Mouse (Mus musculus): ENCODE results near the gene Treh. TPM values are rescaled to one million over a fixed set of nuclear protein-coding genes. Genes with fewer than 3 reads are reported as not detected.

Gene Treh
- polyA plus RNA-seq, 1 experiment from 2014 or later, result not detected

DNA sequence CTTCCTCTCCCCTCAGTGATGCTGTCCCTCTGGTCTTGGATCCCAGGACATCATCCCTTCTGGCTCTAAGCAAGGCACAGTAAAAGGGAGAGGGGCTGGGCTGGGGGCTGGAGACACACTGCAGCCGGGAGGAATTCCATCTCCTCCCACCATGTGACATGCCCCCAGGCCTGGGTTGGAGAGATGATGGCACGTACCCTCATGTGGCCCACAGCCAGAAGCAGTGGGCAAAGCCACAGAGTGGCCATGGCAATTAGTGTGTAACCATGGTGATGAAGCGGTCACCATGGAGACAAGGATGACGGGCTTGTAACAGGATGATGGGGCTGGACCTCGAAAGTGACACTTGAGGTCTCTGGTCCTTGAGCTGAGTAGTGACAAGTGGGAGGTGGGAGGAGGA is 13.6 kb downstream of the Treh start:
- Histone ChIP-seq H3K9me3 (ENCODE audit: control insufficient read depth, low read length) (no peaks in the 10 kb centered on the region), H3K36me3 (ENCODE audit: control insufficient read depth, insufficient read depth, low read length) (peaks cover 30% of the 10 kb centered on the region), H3K4me1 (replicated peaks; ENCODE audit: control insufficient read depth, insufficient read depth, low read length) (no peaks in the 10 kb centered on the region), H3K4me3 (ENCODE audit: low read depth, low read length) (no peak overlapping the region), H3K4me2 (ENCODE audit: low read length) (no peak overlapping the region), H3K27me3 (replicated peaks; ENCODE audit: control insufficient read depth, insufficient read depth, low read length) (no peaks in the 10 kb centered on the region), H3K9ac (ENCODE audit: low read length) (no peak overlapping the region), H3K27ac (ENCODE audit: low read depth) (no peak overlapping the region)
- DNase-seq (ENCODE audit: low spot score), result no peak
- 74% methylated on average over 5 of the region's 5 CpGs for WGBS
- ATAC-seq (replicated peaks; ENCODE audit: low FRiP score, low TSS enrichment, low read depth), result no peak

DNA sequence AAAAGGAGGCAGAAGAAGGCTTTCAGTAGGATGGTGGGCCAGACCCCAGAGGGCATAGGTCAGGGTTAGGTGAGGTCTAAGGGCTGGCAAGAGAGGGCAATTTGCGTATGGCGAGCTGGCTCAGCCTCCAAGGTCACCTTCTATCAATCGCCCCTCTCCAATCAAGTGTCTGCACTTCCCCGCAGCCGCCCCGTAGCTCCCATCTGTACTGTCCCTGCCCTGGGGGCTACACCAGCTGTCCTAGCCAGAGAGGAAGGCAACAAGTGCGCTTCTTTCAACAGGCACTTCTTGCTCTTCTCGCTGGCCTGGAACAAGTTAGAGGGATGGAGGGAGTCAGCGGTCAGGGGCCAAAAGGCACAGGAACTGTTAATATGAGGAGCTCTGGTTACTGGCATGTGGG is 15.0 kb downstream of the Treh start:
- 76% methylated on average over 9 of the region's 9 CpGs for WGBS
- no peaks in the 10 kb centered on the region for H3K9me3 ChIP-seq (ENCODE audit: control insufficient read depth, low read length)
- H3K9ac ChIP-seq (ENCODE audit: low read length), result no peak overlapping the region
- H3K4me1 ChIP-seq (replicated peaks; ENCODE audit: control insufficient read depth, insufficient read depth, low read length), result no peaks in the 10 kb centered on the region
- no peak for ATAC-seq (replicated peaks; ENCODE audit: low FRiP score, low TSS enrichment, low read depth)
- no peak overlapping the region for H3K4me3 ChIP-seq (ENCODE audit: low read depth, low read length)
- H3K4me2 ChIP-seq (ENCODE audit: low read length), result no peak overlapping the region
- H3K27ac ChIP-seq (ENCODE audit: low read depth), result no peak overlapping the region
- no peak for DNase-seq (ENCODE audit: low spot score)
- peaks cover 38% of the 10 kb centered on the region for H3K36me3 ChIP-seq (ENCODE audit: control insufficient read depth, insufficient read depth, low read length)
- H3K27me3 ChIP-seq (replicated peaks; ENCODE audit: control insufficient read depth, insufficient read depth, low read length), result no peaks in the 10 kb centered on the region

DNA sequence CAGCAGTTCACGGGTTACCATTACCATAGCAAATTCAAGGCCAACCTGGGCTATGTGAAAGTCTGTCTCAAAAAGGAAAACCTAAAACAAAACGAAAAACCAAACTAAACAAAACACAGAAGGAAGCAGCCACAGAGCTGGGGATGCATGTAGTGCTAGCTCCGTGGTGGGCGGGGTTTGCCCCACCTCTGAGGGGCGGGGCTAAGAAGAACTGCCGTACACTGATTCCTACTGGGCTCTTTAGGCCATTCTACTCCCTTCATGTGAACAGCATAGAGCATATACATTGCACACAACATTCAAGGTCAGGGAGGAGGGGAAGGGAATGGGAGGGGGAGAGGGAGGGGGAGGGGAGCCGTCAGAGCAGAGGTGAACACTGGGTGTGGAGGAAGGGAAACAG is 17.6 kb downstream of the Treh start:
- Histone ChIP-seq H3K27me3 (replicated peaks; ENCODE audit: control insufficient read depth, insufficient read depth, low read length) (no peaks in the 10 kb centered on the region), H3K9me3 (ENCODE audit: control insufficient read depth, low read length) (no peaks in the 10 kb centered on the region), H3K27ac (ENCODE audit: low read depth) (no peak overlapping the region), H3K4me2 (ENCODE audit: low read length) (no peak overlapping the region), H3K4me1 (replicated peaks; ENCODE audit: control insufficient read depth, insufficient read depth, low read length) (no peaks in the 10 kb centered on the region), H3K36me3 (ENCODE audit: control insufficient read depth, insufficient read depth, low read length) (peaks cover 63% of the 10 kb centered on the region), H3K4me3 (ENCODE audit: low read depth, low read length) (no peak overlapping the region), H3K9ac (ENCODE audit: low read length) (no peak overlapping the region)
- DNase-seq (ENCODE audit: low spot score) (no peak), ATAC-seq (replicated peaks; ENCODE audit: low FRiP score, low TSS enrichment, low read depth) (peak; percentile 40; the same call in 1 of the 2 replicates)
- WGBS, result 44% methylated on average over 7 of the region's 7 CpGs

GRCm38 (mm10) chr9:44691671-44692520 is 18.9 kb downstream of the Treh start:
- Histone ChIP-seq H3K4me1 (replicated peaks; ENCODE audit: control insufficient read depth, insufficient read depth, low read length) (no peaks in the 10 kb centered on the region), H3K9me3 (ENCODE audit: control insufficient read depth, low read length) (no peaks in the 10 kb centered on the region), H3K36me3 (ENCODE audit: control insufficient read depth, insufficient read depth, low read length) (peaks cover 66% of the 10 kb centered on the region), H3K9ac (ENCODE audit: low read length) (no peak overlapping the region), H3K4me3 (ENCODE audit: low read depth, low read length) (no peak overlapping the region), H3K27me3 (replicated peaks; ENCODE audit: control insufficient read depth, insufficient read depth, low read length) (no peaks in the 10 kb centered on the region), H3K4me2 (ENCODE audit: low read length) (no peak overlapping the region), H3K27ac (ENCODE audit: low read depth) (no peak overlapping the region)
- ATAC-seq (replicated peaks; ENCODE audit: low FRiP score, low TSS enrichment, low read depth) (no peak), DNase-seq (ENCODE audit: low spot score) (no peak)
- WGBS, result 72% methylated on average over 21 of the region's 21 CpGs

GRCm38 (mm10) chr9:44693071-44693470 is 20.0 kb downstream of the Treh start:
- no peak overlapping the region for H3K4me3 ChIP-seq (ENCODE audit: low read depth, low read length)
- H3K9me3 ChIP-seq (ENCODE audit: control insufficient read depth, low read length), result no peaks in the 10 kb centered on the region
- H3K4me1 ChIP-seq (replicated peaks; ENCODE audit: control insufficient read depth, insufficient read depth, low read length), result no peaks in the 10 kb centered on the region
- no peak for DNase-seq (ENCODE audit: low spot score)
- H3K36me3 ChIP-seq (ENCODE audit: control insufficient read depth, insufficient read depth, low read length), result peaks cover 64% of the 10 kb centered on the region
- no peak for ATAC-seq (replicated peaks; ENCODE audit: low FRiP score, low TSS enrichment, low read depth)
- no peak overlapping the region for H3K4me2 ChIP-seq (ENCODE audit: low read length)
- WGBS, result 92% methylated on average over 11 of the region's 11 CpGs
- no peak overlapping the region for H3K27ac ChIP-seq (ENCODE audit: low read depth)
- H3K27me3 ChIP-seq (replicated peaks; ENCODE audit: control insufficient read depth, insufficient read depth, low read length), result no peaks in the 10 kb centered on the region
- no peak overlapping the region for H3K9ac ChIP-seq (ENCODE audit: low read length)

GRCm38 (mm10) chr9:44697866-44698265 is 24.8 kb downstream of the Treh start:
- ATAC-seq (replicated peaks; ENCODE audit: low FRiP score, low TSS enrichment, low read depth) (no peak), DNase-seq (ENCODE audit: low spot score) (no peak)
- Histone ChIP-seq H3K27me3 (replicated peaks; ENCODE audit: control insufficient read depth, insufficient read depth, low read length) (no peaks in the 10 kb centered on the region), H3K36me3 (ENCODE audit: control insufficient read depth, insufficient read depth, low read length) (peaks cover 79% of the 10 kb centered on the region), H3K4me3 (ENCODE audit: low read depth, low read length) (no peak overlapping the region), H3K4me1 (replicated peaks; ENCODE audit: control insufficient read depth, insufficient read depth, low read length) (no peaks in the 10 kb centered on the region), H3K4me2 (ENCODE audit: low read length) (no peak overlapping the region), H3K27ac (ENCODE audit: low read depth) (no peak overlapping the region), H3K9me3 (ENCODE audit: control insufficient read depth, low read length) (no peaks in the 10 kb centered on the region), H3K9ac (ENCODE audit: low read length) (no peak overlapping the region)
- WGBS, result 89% methylated on average over 16 of the region's 16 CpGs

GRCm38 (mm10) chr9:44699196-44699595 is 26.2 kb downstream of the Treh start:
- Histone ChIP-seq H3K9me3 (ENCODE audit: control insufficient read depth, low read length) (no peaks in the 10 kb centered on the region), H3K36me3 (ENCODE audit: control insufficient read depth, insufficient read depth, low read length) (peaks cover 75% of the 10 kb centered on the region), H3K27me3 (replicated peaks; ENCODE audit: control insufficient read depth, insufficient read depth, low read length) (no peaks in the 10 kb centered on the region), H3K4me2 (ENCODE audit: low read length) (no peak overlapping the region), H3K4me3 (ENCODE audit: low read depth, low read length) (no peak overlapping the region), H3K9ac (ENCODE audit: low read length) (no peak overlapping the region), H3K4me1 (replicated peaks; ENCODE audit: control insufficient read depth, insufficient read depth, low read length) (no peaks in the 10 kb centered on the region), H3K27ac (ENCODE audit: low read depth) (no peak overlapping the region)
- DNase-seq (ENCODE audit: low spot score), result no peak
- 94% methylated on average over 10 of the region's 10 CpGs for WGBS
- no peak for ATAC-seq (replicated peaks; ENCODE audit: low FRiP score, low TSS enrichment, low read depth)

GRCm38 (mm10) chr9:44699730-44700129 is 26.7 kb downstream of the Treh start:
- ATAC-seq (replicated peaks; ENCODE audit: low FRiP score, low TSS enrichment, low read depth) (no peak), DNase-seq (ENCODE audit: low spot score) (no peak)
- Histone ChIP-seq H3K4me1 (replicated peaks; ENCODE audit: control insufficient read depth, insufficient read depth, low read length) (no peaks in the 10 kb centered on the region), H3K27me3 (replicated peaks; ENCODE audit: control insufficient read depth, insufficient read depth, low read length) (no peaks in the 10 kb centered on the region), H3K4me2 (ENCODE audit: low read length) (no peak overlapping the region), H3K4me3 (ENCODE audit: low read depth, low read length) (no peak overlapping the region), H3K9ac (ENCODE audit: low read length) (no peak overlapping the region), H3K9me3 (ENCODE audit: control insufficient read depth, low read length) (no peaks in the 10 kb centered on the region), H3K36me3 (ENCODE audit: control insufficient read depth, insufficient read depth, low read length) (peaks cover 75% of the 10 kb centered on the region), H3K27ac (ENCODE audit: low read depth) (no peak overlapping the region)
- 90% methylated on average over 5 of the region's 5 CpGs for WGBS

All from intestine, embryonic 14.5 days (tissue).